Mouse (Mus musculus): ENCODE measurements around the gene Olfr571. TPM values are rescaled to one million over a fixed set of nuclear protein-coding genes. Genes with fewer than 3 reads are reported as not detected.
A peak's percentile ranks its signal among the peaks of the same experiment; 100 is the strongest.

The Olfr571 gene
- total and polyA plus RNA-seq, 3 experiments: 0.11 to 0.15 TPM; not detected in 1

GRCm38 (mm10) chr7:102943417-102943816 lies 26.1 kb upstream of the Olfr571 start:
- ATAC-seq (ENCODE audit: extremely low read depth, insufficient number of reproducible peaks, low FRiP score, poor library complexity, severe bottlenecking): no peak
- Histone ChIP-seq H3K9me3 (replicated peaks) (no peaks in the 10 kb centered on the region), H3K4me3 (ENCODE audit: low read depth, low read length) (no peak overlapping the region), H3K27me3 (ENCODE audit: insufficient read depth, low read length) (no peaks in the 10 kb centered on the region), H3K36me3 (replicated peaks) (no peaks in the 10 kb centered on the region), H3K4me1 (ENCODE audit: insufficient read depth, low read depth, low read length) (no peaks in the 10 kb centered on the region; the same call in 1 of the 2 replicates)
- no peak for DNase-seq (ENCODE audit: low spot score)
- TF ChIP-seq GATA1 (IDR thresholded peaks at IDR 0.05; ENCODE audit: borderline replicate concordance, low read length) (no peak), CTCF (IDR thresholded peaks at IDR 0.05; ENCODE audit: low read depth, low read length) (no peak), GATA2 (IDR thresholded peaks at IDR 0.05; ENCODE audit: borderline replicate concordance, low read depth, low read length) (no peak), TAL1 (conservative IDR thresholded peaks at IDR 0.05; ENCODE audit: low read depth, low read length) (no peak), POLR2AphosphoS5 (IDR thresholded peaks at IDR 0.05; ENCODE audit: insufficient replicate concordance, low read depth, low read length) (no peak)

GRCm38 (mm10) chr7:102942475-102942874 lies 25.1 kb upstream of the Olfr571 start, which contains the start of gene Olfr573-ps1:
Gene Olfr573-ps1 (minus strand): TSS chr7:102942575.
- Histone ChIP-seq H3K36me3 (replicated peaks) (no peaks in the 10 kb centered on the region), H3K9me3 (replicated peaks) (no peaks in the 10 kb centered on the region), H3K4me1 (ENCODE audit: insufficient read depth, low read depth, low read length) (no peaks in the 10 kb centered on the region; the same call in 1 of the 2 replicates), H3K4me3 (ENCODE audit: low read depth, low read length) (no peak within 1 kb of the TSS), H3K27me3 (ENCODE audit: insufficient read depth, low read length) (no peaks in the 10 kb centered on the region)
- TF ChIP-seq GATA1 (IDR thresholded peaks at IDR 0.05; ENCODE audit: borderline replicate concordance, low read length): no peak
- TF ChIP-seq GATA2 (IDR thresholded peaks at IDR 0.05; ENCODE audit: borderline replicate concordance, low read depth, low read length): no peak
- no peak for TF ChIP-seq CTCF (IDR thresholded peaks at IDR 0.05; ENCODE audit: low read depth, low read length)
- TF ChIP-seq POLR2AphosphoS5 (IDR thresholded peaks at IDR 0.05; ENCODE audit: insufficient replicate concordance, low read depth, low read length): no peak
- TF ChIP-seq TAL1 (conservative IDR thresholded peaks at IDR 0.05; ENCODE audit: low read depth, low read length): no peak
- no peak for ATAC-seq (ENCODE audit: extremely low read depth, insufficient number of reproducible peaks, low FRiP score, poor library complexity, severe bottlenecking)
- no peak for DNase-seq (ENCODE audit: low spot score)

GRCm38 (mm10) chr7:102927105-102927504 lies 9.8 kb upstream of the Olfr571 start:
- H3K4me1 ChIP-seq (ENCODE audit: insufficient read depth, low read depth, low read length): no peaks in the 10 kb centered on the region
- TF ChIP-seq GATA2 (IDR thresholded peaks at IDR 0.05; ENCODE audit: borderline replicate concordance, low read depth, low read length) (no peak), TAL1 (conservative IDR thresholded peaks at IDR 0.05; ENCODE audit: low read depth, low read length) (no peak), GATA1 (IDR thresholded peaks at IDR 0.05; ENCODE audit: borderline replicate concordance, low read length) (no peak), CTCF (IDR thresholded peaks at IDR 0.05; ENCODE audit: low read depth, low read length) (no peak), POLR2AphosphoS5 (IDR thresholded peaks at IDR 0.05; ENCODE audit: insufficient replicate concordance, low read depth, low read length) (no peak)
- no peaks in the 10 kb centered on the region for H3K27me3 ChIP-seq (ENCODE audit: insufficient read depth, low read length)
- DNase-seq (ENCODE audit: low spot score): no peak
- no peaks in the 10 kb centered on the region for H3K36me3 ChIP-seq (replicated peaks)
- ATAC-seq (ENCODE audit: extremely low read depth, insufficient number of reproducible peaks, low FRiP score, poor library complexity, severe bottlenecking): no peak
- no peaks in the 10 kb centered on the region for H3K9me3 ChIP-seq (replicated peaks)
- no peak overlapping the region for H3K4me3 ChIP-seq (ENCODE audit: low read depth, low read length)

- Histone ChIP-seq H3K4me1 (ENCODE audit: insufficient read depth, low read depth, low read length) (no peaks in the 10 kb centered on the region), H3K27me3 (ENCODE audit: insufficient read depth, low read length) (no peaks in the 10 kb centered on the region), H3K9me3 (replicated peaks) (no peaks in the 10 kb centered on the region), H3K4me3 (ENCODE audit: low read depth, low read length) (no peak within 1 kb of the TSS), H3K36me3 (replicated peaks) (no peaks in the 10 kb centered on the region)
- TF ChIP-seq CTCF (IDR thresholded peaks at IDR 0.05; ENCODE audit: low read depth, low read length) (no peak), GATA1 (IDR thresholded peaks at IDR 0.05; ENCODE audit: borderline replicate concordance, low read length) (no peak), POLR2AphosphoS5 (IDR thresholded peaks at IDR 0.05; ENCODE audit: insufficient replicate concordance, low read depth, low read length) (no peak), TAL1 (conservative IDR thresholded peaks at IDR 0.05; ENCODE audit: low read depth, low read length) (no peak), GATA2 (IDR thresholded peaks at IDR 0.05; ENCODE audit: borderline replicate concordance, low read depth, low read length) (no peak)
- ATAC-seq (ENCODE audit: extremely low read depth, insufficient number of reproducible peaks, low FRiP score, poor library complexity, severe bottlenecking): no peak
- no peak for DNase-seq (ENCODE audit: low spot score)
These were observed 6.8 kb upstream of the Olfr571 start, which contains the start of gene Olfr572 for GRCm38 (mm10) chr7:102924109-102924508. Gene Olfr572 (plus strand): TSS chr7:102924409.

GRCm38 (mm10) chr7:102919632-102920031 lies 2.3 kb upstream of the Olfr571 start:
- ATAC-seq (ENCODE audit: extremely low read depth, insufficient number of reproducible peaks, low FRiP score, poor library complexity, severe bottlenecking) (peak; percentile 57), DNase-seq (ENCODE audit: low spot score) (peak; percentile 2)
- H3K36me3 ChIP-seq (replicated peaks): no peaks in the 10 kb centered on the region
- H3K4me3 ChIP-seq (ENCODE audit: low read depth, low read length): no peak overlapping the region
- no peaks in the 10 kb centered on the region for H3K27me3 ChIP-seq (ENCODE audit: insufficient read depth, low read length)
- H3K9me3 ChIP-seq (replicated peaks): no peaks in the 10 kb centered on the region
- H3K4me1 ChIP-seq (ENCODE audit: insufficient read depth, low read depth, low read length): no peaks in the 10 kb centered on the region
- no peak for TF ChIP-seq GATA1 (IDR thresholded peaks at IDR 0.05; ENCODE audit: borderline replicate concordance, low read length)
- TF ChIP-seq CTCF (IDR thresholded peaks at IDR 0.05; ENCODE audit: low read depth, low read length): 0 out of 2 replicates have a peak, but pooled peaks have one; percentile 19
- no peak for TF ChIP-seq GATA2 (IDR thresholded peaks at IDR 0.05; ENCODE audit: borderline replicate concordance, low read depth, low read length)
- TF ChIP-seq TAL1 (conservative IDR thresholded peaks at IDR 0.05; ENCODE audit: low read depth, low read length): no peak
- TF ChIP-seq POLR2AphosphoS5 (IDR thresholded peaks at IDR 0.05; ENCODE audit: insufficient replicate concordance, low read depth, low read length): no peak

GRCm38 (mm10) chr7:102916405-102916804 lies 931 bp downstream of the Olfr571 start:
- Histone ChIP-seq H3K27me3 (ENCODE audit: insufficient read depth, low read length) (no peaks in the 10 kb centered on the region), H3K9me3 (replicated peaks) (no peaks in the 10 kb centered on the region), H3K4me1 (ENCODE audit: insufficient read depth, low read depth, low read length) (no peaks in the 10 kb centered on the region), H3K36me3 (replicated peaks) (no peaks in the 10 kb centered on the region), H3K4me3 (ENCODE audit: low read depth, low read length) (no peak overlapping the region)
- ATAC-seq (ENCODE audit: extremely low read depth, insufficient number of reproducible peaks, low FRiP score, poor library complexity, severe bottlenecking) (no peak), DNase-seq (ENCODE audit: low spot score) (no peak)
- no peak for TF ChIP-seq CTCF (IDR thresholded peaks at IDR 0.05; ENCODE audit: low read depth, low read length)
- no peak for TF ChIP-seq GATA1 (IDR thresholded peaks at IDR 0.05; ENCODE audit: borderline replicate concordance, low read length)
- no peak for TF ChIP-seq GATA2 (IDR thresholded peaks at IDR 0.05; ENCODE audit: borderline replicate concordance, low read depth, low read length)
- TF ChIP-seq POLR2AphosphoS5 (IDR thresholded peaks at IDR 0.05; ENCODE audit: insufficient replicate concordance, low read depth, low read length): no peak
- TF ChIP-seq TAL1 (conservative IDR thresholded peaks at IDR 0.05; ENCODE audit: low read depth, low read length): no peak
